Mouse (Mus musculus): ENCODE data around the gene Ppat. TPM values are rescaled to one million over a fixed set of nuclear protein-coding genes. Genes with fewer than 3 reads are reported as not detected.

Gene Ppat
- polyA plus RNA-seq, 1 experiment from 2014 or later: 23.1 TPM

GRCm38 (mm10) chr5:76953794-76954193 lies 2.4 kb upstream of the Ppat start:
- Histone ChIP-seq H3K36me3 (ENCODE audit: control insufficient read depth, insufficient read depth, low read length) (peaks cover 26% of the 10 kb centered on the region), H3K27me3 (replicated peaks; ENCODE audit: control insufficient read depth, insufficient read depth, low read length) (no peaks in the 10 kb centered on the region), H3K4me1 (ENCODE audit: control insufficient read depth, insufficient read depth, low read length) (peaks cover 17% of the 10 kb centered on the region), H3K9me3 (ENCODE audit: control insufficient read depth, low read length) (no peaks in the 10 kb centered on the region), H3K27ac (replicated peaks; ENCODE audit: low read depth, low read length) (no peak overlapping the region), H3K4me3 (ENCODE audit: low read depth, low read length) (no peak overlapping the region), H3K9ac (ENCODE audit: low read depth, low read length) (no peak overlapping the region), H3K4me2 (ENCODE audit: low read depth, low read length) (no peak overlapping the region)
- ATAC-seq (ENCODE audit: low read depth): no peak
- WGBS: 72% methylated on average over 3 of the region's 3 CpGs
- DNase-seq (ENCODE audit: low spot score): no peak

GRCm38 (mm10) chr5:76952112-76953040 lies 998 bp upstream of the Ppat start:
- peak overlapping the region; percentile 80 for H3K4me3 ChIP-seq (ENCODE audit: low read depth, low read length)
- peak overlapping the region; percentile 83 for H3K27ac ChIP-seq (replicated peaks; ENCODE audit: low read depth, low read length)
- ATAC-seq (ENCODE audit: low read depth) (no peak), DNase-seq (ENCODE audit: low spot score) (no peak)
- H3K9ac ChIP-seq (ENCODE audit: low read depth, low read length): peak overlapping the region; percentile 76
- peak overlapping the region; percentile 79 for H3K4me2 ChIP-seq (ENCODE audit: low read depth, low read length)
- H3K27me3 ChIP-seq (replicated peaks; ENCODE audit: control insufficient read depth, insufficient read depth, low read length): no peaks in the 10 kb centered on the region
- H3K4me1 ChIP-seq (ENCODE audit: control insufficient read depth, insufficient read depth, low read length): peaks cover 17% of the 10 kb centered on the region
- 14% methylated on average over 7 of the region's 7 CpGs for WGBS
- no peaks in the 10 kb centered on the region for H3K9me3 ChIP-seq (ENCODE audit: control insufficient read depth, low read length)
- peaks cover 11% of the 10 kb centered on the region for H3K36me3 ChIP-seq (ENCODE audit: control insufficient read depth, insufficient read depth, low read length)

GRCm38 (mm10) chr5:76950343-76951105 lies 854 bp downstream of the Ppat start:
- Histone ChIP-seq H3K27me3 (replicated peaks; ENCODE audit: control insufficient read depth, insufficient read depth, low read length) (no peaks in the 10 kb centered on the region), H3K36me3 (ENCODE audit: control insufficient read depth, insufficient read depth, low read length) (no peaks in the 10 kb centered on the region; the same call in 1 of the 2 replicates), H3K9me3 (ENCODE audit: control insufficient read depth, low read length) (no peaks in the 10 kb centered on the region), H3K4me3 (ENCODE audit: low read depth, low read length) (peak overlapping the region; percentile 80), H3K4me1 (ENCODE audit: control insufficient read depth, insufficient read depth, low read length) (peaks cover 17% of the 10 kb centered on the region), H3K27ac (replicated peaks; ENCODE audit: low read depth, low read length) (peak overlapping the region; percentile 69), H3K9ac (ENCODE audit: low read depth, low read length) (peak overlapping the region; percentile 76), H3K4me2 (ENCODE audit: low read depth, low read length) (peak overlapping the region; percentile 79)
- under 1% methylated on average over 24 of the region's 24 CpGs for WGBS
- no peak for DNase-seq (ENCODE audit: low spot score)
- ATAC-seq (ENCODE audit: low read depth): no peak

DNA sequence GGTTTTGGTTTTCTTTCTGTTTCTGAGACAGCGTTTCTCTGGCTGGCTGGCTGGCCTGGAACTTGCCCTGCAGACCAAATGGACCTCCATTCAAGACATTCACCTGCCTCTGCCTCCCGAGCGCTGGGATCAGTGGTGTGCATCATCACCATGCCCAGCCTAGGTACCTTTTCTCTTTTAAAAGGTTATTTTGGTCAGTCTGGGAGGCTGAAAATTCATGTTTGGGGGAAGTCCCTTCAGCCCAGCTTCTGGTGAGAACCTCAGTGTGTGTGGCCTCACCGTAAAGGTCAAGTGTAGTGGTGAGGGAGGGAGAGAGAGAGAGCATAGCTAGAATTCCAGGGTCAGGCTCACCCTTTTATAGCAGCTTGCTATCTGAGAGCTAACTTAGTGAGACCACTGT lies 3.6 kb downstream of the Ppat start:
- 90% methylated on average over 4 of the region's 4 CpGs for WGBS
- DNase-seq (ENCODE audit: low spot score): no peak

GRCm38 (mm10) chr5:76947142-76947541 lies 4.2 kb downstream of the Ppat start:
- Histone ChIP-seq H3K36me3 (ENCODE audit: control insufficient read depth, insufficient read depth, low read length) (0 out of 2 replicates have a peak, but pooled peaks cover 5% of the 10 kb centered on the region), H3K4me2 (ENCODE audit: low read depth, low read length) (no peak overlapping the region), H3K4me1 (ENCODE audit: control insufficient read depth, insufficient read depth, low read length) (peaks cover 10% of the 10 kb centered on the region), H3K4me3 (ENCODE audit: low read depth, low read length) (no peak overlapping the region), H3K9ac (ENCODE audit: low read depth, low read length) (no peak overlapping the region), H3K27ac (replicated peaks; ENCODE audit: low read depth, low read length) (no peak overlapping the region), H3K27me3 (replicated peaks; ENCODE audit: control insufficient read depth, insufficient read depth, low read length) (no peaks in the 10 kb centered on the region), H3K9me3 (ENCODE audit: control insufficient read depth, low read length) (no peaks in the 10 kb centered on the region)
- ATAC-seq (ENCODE audit: low read depth): no peak
- WGBS: 89% methylated on average over 4 of the region's 4 CpGs
- no peak for DNase-seq (ENCODE audit: low spot score)

More for the DNA sequence above, 3.6 kb downstream of the Ppat start:
- H3K27ac ChIP-seq (replicated peaks; ENCODE audit: low read depth, low read length): no peak overlapping the region
- no peaks in the 10 kb centered on the region for H3K9me3 ChIP-seq (ENCODE audit: control insufficient read depth, low read length)
- no peak overlapping the region for H3K9ac ChIP-seq (ENCODE audit: low read depth, low read length)
- no peak overlapping the region for H3K4me3 ChIP-seq (ENCODE audit: low read depth, low read length)
- H3K27me3 ChIP-seq (replicated peaks; ENCODE audit: control insufficient read depth, insufficient read depth, low read length): no peaks in the 10 kb centered on the region
- no peak for ATAC-seq (ENCODE audit: low read depth)
- H3K4me1 ChIP-seq (ENCODE audit: control insufficient read depth, insufficient read depth, low read length): peaks cover 14% of the 10 kb centered on the region
- 0 out of 2 replicates have a peak, but pooled peaks cover 4% of the 10 kb centered on the region for H3K36me3 ChIP-seq (ENCODE audit: control insufficient read depth, insufficient read depth, low read length)
- H3K4me2 ChIP-seq (ENCODE audit: low read depth, low read length): no peak overlapping the region

DNA sequence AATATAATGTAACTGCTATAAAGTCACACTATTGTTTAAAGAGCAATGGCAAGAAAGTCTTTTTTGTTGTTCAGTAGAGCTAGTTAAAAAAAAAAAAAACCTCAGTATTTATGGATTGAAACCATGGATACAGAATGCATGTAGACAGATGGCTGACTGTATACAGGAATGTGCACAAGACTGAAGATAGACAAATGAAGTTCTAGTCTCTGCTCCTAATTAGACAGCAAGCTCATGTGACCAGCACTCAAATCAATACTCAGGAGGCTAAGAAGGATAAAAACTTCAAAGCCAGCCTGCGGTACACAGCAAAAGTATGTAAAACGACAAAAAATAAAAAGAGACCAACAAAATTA lies 5.7 kb downstream of the Ppat start:
- Histone ChIP-seq H3K9me3 (ENCODE audit: control insufficient read depth, low read length) (no peaks in the 10 kb centered on the region), H3K27me3 (replicated peaks; ENCODE audit: control insufficient read depth, insufficient read depth, low read length) (no peaks in the 10 kb centered on the region), H3K4me3 (ENCODE audit: low read depth, low read length) (no peak overlapping the region), H3K4me2 (ENCODE audit: low read depth, low read length) (no peak overlapping the region), H3K4me1 (ENCODE audit: control insufficient read depth, insufficient read depth, low read length) (peaks cover 10% of the 10 kb centered on the region), H3K9ac (ENCODE audit: low read depth, low read length) (no peak overlapping the region), H3K36me3 (ENCODE audit: control insufficient read depth, insufficient read depth, low read length) (0 out of 2 replicates have a peak, but pooled peaks cover 5% of the 10 kb centered on the region), H3K27ac (replicated peaks; ENCODE audit: low read depth, low read length) (no peak overlapping the region)
- ATAC-seq (ENCODE audit: low read depth) (no peak), DNase-seq (ENCODE audit: low spot score) (no peak)
- 84% methylated on average over 2 of the region's 2 CpGs for WGBS

GRCm38 (mm10) chr5:76944965-76945677 lies 6.3 kb downstream of the Ppat start:
- no peak overlapping the region for H3K27ac ChIP-seq (replicated peaks; ENCODE audit: low read depth, low read length)
- H3K9ac ChIP-seq (ENCODE audit: low read depth, low read length): no peak overlapping the region
- 0 out of 2 replicates have a peak, but pooled peaks cover 7% of the 10 kb centered on the region for H3K36me3 ChIP-seq (ENCODE audit: control insufficient read depth, insufficient read depth, low read length)
- H3K27me3 ChIP-seq (replicated peaks; ENCODE audit: control insufficient read depth, insufficient read depth, low read length): no peaks in the 10 kb centered on the region
- no peak overlapping the region for H3K4me2 ChIP-seq (ENCODE audit: low read depth, low read length)
- peaks cover 8% of the 10 kb centered on the region for H3K4me1 ChIP-seq (ENCODE audit: control insufficient read depth, insufficient read depth, low read length)
- H3K4me3 ChIP-seq (ENCODE audit: low read depth, low read length): no peak overlapping the region
- 70% methylated on average over 6 of the region's 6 CpGs for WGBS
- H3K9me3 ChIP-seq (ENCODE audit: control insufficient read depth, low read length): no peaks in the 10 kb centered on the region
- no peak for ATAC-seq (ENCODE audit: low read depth)
- DNase-seq (ENCODE audit: low spot score): no peak

DNA sequence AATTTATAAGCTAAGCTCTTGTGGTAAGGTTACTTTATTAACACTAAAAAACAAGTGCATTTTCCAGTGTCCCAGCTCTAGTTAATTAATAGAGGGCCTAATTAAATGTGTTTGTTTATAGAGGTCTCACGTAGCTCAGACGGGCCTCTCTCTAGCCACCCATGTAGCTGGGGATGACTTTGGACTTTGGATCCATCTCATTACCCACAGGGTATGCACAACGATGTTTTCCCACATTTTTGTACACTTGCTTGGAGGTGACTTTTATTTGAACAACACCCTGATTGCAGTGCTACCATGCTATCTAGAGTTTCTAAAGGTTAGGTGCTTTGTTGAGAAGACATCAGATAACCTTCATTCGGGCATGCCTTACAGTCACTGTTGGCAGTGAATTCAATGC lies 8.9 kb downstream of the Ppat start:
- no peak overlapping the region for H3K4me3 ChIP-seq (ENCODE audit: low read depth, low read length)
- 93% methylated on average over 4 of the region's 4 CpGs for WGBS

More for the DNA sequence above, 8.9 kb downstream of the Ppat start:
- ATAC-seq (ENCODE audit: low read depth) (no peak), DNase-seq (ENCODE audit: low spot score) (no peak)
- Histone ChIP-seq H3K27ac (replicated peaks; ENCODE audit: low read depth, low read length) (no peak overlapping the region), H3K4me2 (ENCODE audit: low read depth, low read length) (no peak overlapping the region), H3K36me3 (ENCODE audit: control insufficient read depth, insufficient read depth, low read length) (0 out of 2 replicates have a peak, but pooled peaks cover 15% of the 10 kb centered on the region), H3K9me3 (ENCODE audit: control insufficient read depth, low read length) (no peaks in the 10 kb centered on the region), H3K9ac (ENCODE audit: low read depth, low read length) (no peak overlapping the region), H3K4me1 (ENCODE audit: control insufficient read depth, insufficient read depth, low read length) (no peaks in the 10 kb centered on the region), H3K27me3 (replicated peaks; ENCODE audit: control insufficient read depth, insufficient read depth, low read length) (no peaks in the 10 kb centered on the region)
